Mouse (Mus musculus) liver, embryonic 11.5 days (tissue): ENCODE data around the gene Itgb6. TPM values are rescaled to one million over a fixed set of nuclear protein-coding genes. Genes with fewer than 3 reads are reported as not detected.
A peak's percentile ranks its signal among the peaks of the same experiment; 100 is the strongest.

Experiments used
- ATAC-seq: fragments of 200-750 bp; cut with Nextera tagmentation; replicated peaks from 2 replicates; pipeline ENCODE4 v1.8.0; 2017; ENCODE audit warnings: moderate number of reproducible peaks, mild to moderate bottlenecking, moderate TSS enrichment, moderate library complexity; ENCODE audit not compliant: low FRiP score
- DNase-seq: peaks from one replicate; pipeline ENCODE4 v3.0.0-alpha.2; 2017; ENCODE audit warnings: low spot score
- H3K27ac ChIP-seq: fragments of 300-500 bp; sonication (generic); 2 replicates; pipeline ENCODE4 v1.5.1; 2014; ENCODE audit warnings: mild to moderate bottlenecking, low read depth, low read length, control low read depth
- H3K27me3 ChIP-seq: fragments of 300-500 bp; sonication (generic); replicated peaks from 2 replicates; pipeline ENCODE4 v1.6.1; 2014; ENCODE audit warnings: low read length, mixed read lengths; ENCODE audit not compliant: control insufficient read depth, insufficient read depth
- H3K36me3 ChIP-seq: fragments of 300-500 bp; sonication (generic); 2 replicates; pipeline ENCODE4 v1.6.1; 2014; ENCODE audit warnings: mild to moderate bottlenecking, low read length, moderate library complexity, mixed read lengths; ENCODE audit not compliant: control insufficient read depth, insufficient read depth
- H3K4me1 ChIP-seq: fragments of 300-500 bp; sonication (generic); replicated peaks from 2 replicates; pipeline ENCODE4 v1.6.1; 2014; ENCODE audit warnings: low read length, mixed read lengths; ENCODE audit not compliant: control insufficient read depth, insufficient read depth
- H3K4me2 ChIP-seq: fragments of 300-500 bp; sonication (generic); 2 replicates; pipeline ENCODE4 v1.6.1; 2014; ENCODE audit warnings: mild to moderate bottlenecking, control low read depth, moderate library complexity
- H3K4me3 ChIP-seq: fragments of 300-500 bp; sonication (generic); 2 replicates; pipeline ENCODE4 v1.5.1; 2014; ENCODE audit warnings: low read depth, low read length, control low read depth
- H3K9ac ChIP-seq: fragments of 300-500 bp; sonication (generic); 2 replicates; pipeline ENCODE4 v1.6.1; 2014; ENCODE audit warnings: low read depth, low read length, control low read depth
- H3K9me3 ChIP-seq: fragments of 300-500 bp; sonication (generic); 2 replicates; pipeline ENCODE4 v1.6.1; 2016; ENCODE audit warnings: low read length, inconsistent platforms, mixed read lengths; ENCODE audit not compliant: control insufficient read depth
- WGBS: fragments of 180-500 bp; shearing (Covaris S2); extraction: QIAGEN DNeasy Blood & Tissue Kit; methylation state at CpG from one replicate; pipeline ENCODE4 v1.1.7; 2014; 5-methylcytosine and 5-hydroxymethylcytosine counted together
- polyA plus RNA-seq: library from polyadenylated mRNA; unstranded; fragments of >200 nt; fragmentation: Nextera tagmentation; extraction: Ambion mirVana; gene quantifications from 2 replicates; pipeline ENCODE4 v1.2.1, GENCODE M21; 2014

The Itgb6 gene
- polyA plus RNA-seq, 1 experiment from 2014 or later, result 0.23 TPM

GRCm38 (mm10) chr2:60710317-60710716, 12.1 kb downstream of the Itgb6 start:
- DNase-seq (no peak), ATAC-seq (no peak)
- H3K9ac ChIP-seq, result no peak overlapping the region
- no peak overlapping the region for H3K4me2 ChIP-seq
- H3K27ac ChIP-seq, result no peak overlapping the region
- H3K9me3 ChIP-seq, result no peaks in the 10 kb centered on the region
- WGBS, result 73% methylated on average over 4 of the region's 4 CpGs
- H3K4me3 ChIP-seq, result no peak overlapping the region
- H3K4me1 ChIP-seq, result no peaks in the 10 kb centered on the region
- H3K36me3 ChIP-seq, result no peaks in the 10 kb centered on the region
- H3K27me3 ChIP-seq, result no peaks in the 10 kb centered on the region

GRCm38 (mm10) chr2:60708671-60709070, 13.8 kb downstream of the Itgb6 start:
- Histone ChIP-seq H3K4me2 (no peak overlapping the region), H3K9ac (no peak overlapping the region), H3K36me3 (no peaks in the 10 kb centered on the region), H3K9me3 (no peaks in the 10 kb centered on the region), H3K27me3 (no peaks in the 10 kb centered on the region), H3K27ac (no peak overlapping the region), H3K4me3 (no peak overlapping the region), H3K4me1 (no peaks in the 10 kb centered on the region)
- 34% methylated on average over 3 of the region's 3 CpGs for WGBS
- DNase-seq (no peak), ATAC-seq (no peak)

- no peak overlapping the region for H3K4me2 ChIP-seq
- no peaks in the 10 kb centered on the region for H3K9me3 ChIP-seq
- H3K4me1 ChIP-seq, result no peaks in the 10 kb centered on the region
- H3K36me3 ChIP-seq, result no peaks in the 10 kb centered on the region
- no peak overlapping the region for H3K27ac ChIP-seq
- no peak overlapping the region for H3K4me3 ChIP-seq
- no peaks in the 10 kb centered on the region for H3K27me3 ChIP-seq
- no peak overlapping the region for H3K9ac ChIP-seq
- ATAC-seq (no peak), DNase-seq (no peak)
- WGBS, result 71% methylated on average over 3 of the region's 3 CpGs
These were observed 15.6 kb downstream of the Itgb6 start for GRCm38 (mm10) chr2:60706866-60707265.

- H3K27me3 ChIP-seq, result no peaks in the 10 kb centered on the region
- no peak overlapping the region for H3K4me2 ChIP-seq
- no peak for ATAC-seq
- 81% methylated on average over 8 of the region's 8 CpGs for WGBS
- no peak for DNase-seq
- H3K27ac ChIP-seq, result no peak overlapping the region
- no peaks in the 10 kb centered on the region for H3K36me3 ChIP-seq
- H3K9ac ChIP-seq, result no peak overlapping the region
- H3K4me3 ChIP-seq, result no peak overlapping the region
- H3K4me1 ChIP-seq, result no peaks in the 10 kb centered on the region
- no peaks in the 10 kb centered on the region for H3K9me3 ChIP-seq
These were observed 17.0 kb downstream of the Itgb6 start for GRCm38 (mm10) chr2:60705426-60705825.

- ATAC-seq, result no peak
- 32% methylated on average over 4 of the region's 4 CpGs for WGBS
- no peaks in the 10 kb centered on the region for H3K27me3 ChIP-seq
- no peak overlapping the region for H3K4me3 ChIP-seq
- no peaks in the 10 kb centered on the region for H3K36me3 ChIP-seq
- H3K27ac ChIP-seq, result no peak overlapping the region
- no peak overlapping the region for H3K4me2 ChIP-seq
- H3K9ac ChIP-seq, result no peak overlapping the region
- H3K4me1 ChIP-seq, result no peaks in the 10 kb centered on the region
- H3K9me3 ChIP-seq, result no peaks in the 10 kb centered on the region
- DNase-seq, result no peak
These were observed 19.1 kb downstream of the Itgb6 start for GRCm38 (mm10) chr2:60703315-60703714.

- WGBS, result 84% methylated on average over 4 of the region's 4 CpGs
- ATAC-seq (no peak), DNase-seq (no peak)
- no peak overlapping the region for H3K4me2 ChIP-seq
- no peaks in the 10 kb centered on the region for H3K27me3 ChIP-seq
- no peaks in the 10 kb centered on the region for H3K9me3 ChIP-seq
- no peak overlapping the region for H3K9ac ChIP-seq
- H3K4me1 ChIP-seq, result no peaks in the 10 kb centered on the region; the same call in 1 of the 2 replicates
- no peaks in the 10 kb centered on the region for H3K36me3 ChIP-seq
- no peak overlapping the region for H3K27ac ChIP-seq
- H3K4me3 ChIP-seq, result no peak overlapping the region
These were observed 21.5 kb downstream of the Itgb6 start for GRCm38 (mm10) chr2:60700956-60701355.

GRCm38 (mm10) chr2:60700013-60700412, 22.4 kb downstream of the Itgb6 start:
- H3K27me3 ChIP-seq, result no peaks in the 10 kb centered on the region
- H3K9ac ChIP-seq, result no peak overlapping the region
- no peak overlapping the region for H3K4me2 ChIP-seq
- WGBS, result 76% methylated on average over 3 of the region's 3 CpGs
- no peaks in the 10 kb centered on the region; the same call in 1 of the 2 replicates for H3K4me1 ChIP-seq
- H3K36me3 ChIP-seq, result no peaks in the 10 kb centered on the region
- H3K4me3 ChIP-seq, result no peak overlapping the region
- ATAC-seq (no peak), DNase-seq (peak; percentile 16)
- H3K27ac ChIP-seq, result no peak overlapping the region
- H3K9me3 ChIP-seq, result no peaks in the 10 kb centered on the region

GRCm38 (mm10) chr2:60699591-60699990, 22.9 kb downstream of the Itgb6 start:
- DNase-seq (no peak), ATAC-seq (no peak)
- Histone ChIP-seq H3K4me1 (no peaks in the 10 kb centered on the region; the same call in 1 of the 2 replicates), H3K4me3 (no peak overlapping the region), H3K36me3 (no peaks in the 10 kb centered on the region), H3K9ac (no peak overlapping the region), H3K27me3 (no peaks in the 10 kb centered on the region), H3K9me3 (no peaks in the 10 kb centered on the region), H3K4me2 (no peak overlapping the region), H3K27ac (no peak overlapping the region)
- 69% methylated on average over 3 of the region's 3 CpGs for WGBS

GRCm38 (mm10) chr2:60698155-60698554, 24.3 kb downstream of the Itgb6 start:
- no peak for DNase-seq
- no peaks in the 10 kb centered on the region; the same call in 1 of the 2 replicates for H3K4me1 ChIP-seq

More at GRCm38 (mm10) chr2:60698155-60698554, 24.3 kb downstream of the Itgb6 start:
- H3K27ac ChIP-seq, result no peak overlapping the region
- H3K36me3 ChIP-seq, result no peaks in the 10 kb centered on the region
- H3K4me2 ChIP-seq, result no peak overlapping the region
- no peak overlapping the region for H3K9ac ChIP-seq
- H3K27me3 ChIP-seq, result no peaks in the 10 kb centered on the region
- 30% methylated on average over 1 of the region's 1 CpGs for WGBS
- H3K4me3 ChIP-seq, result no peak overlapping the region
- ATAC-seq, result no peak
- H3K9me3 ChIP-seq, result no peaks in the 10 kb centered on the region
